Mouse (Mus musculus): ENCODE measurements around the gene Prdm2. TPM values are rescaled to one million over a fixed set of nuclear protein-coding genes. Genes with fewer than 3 reads are reported as not detected.

Gene Prdm2
- polyA plus RNA-seq, 1 experiment from 2014 or later, result 20.7 TPM

DNA sequence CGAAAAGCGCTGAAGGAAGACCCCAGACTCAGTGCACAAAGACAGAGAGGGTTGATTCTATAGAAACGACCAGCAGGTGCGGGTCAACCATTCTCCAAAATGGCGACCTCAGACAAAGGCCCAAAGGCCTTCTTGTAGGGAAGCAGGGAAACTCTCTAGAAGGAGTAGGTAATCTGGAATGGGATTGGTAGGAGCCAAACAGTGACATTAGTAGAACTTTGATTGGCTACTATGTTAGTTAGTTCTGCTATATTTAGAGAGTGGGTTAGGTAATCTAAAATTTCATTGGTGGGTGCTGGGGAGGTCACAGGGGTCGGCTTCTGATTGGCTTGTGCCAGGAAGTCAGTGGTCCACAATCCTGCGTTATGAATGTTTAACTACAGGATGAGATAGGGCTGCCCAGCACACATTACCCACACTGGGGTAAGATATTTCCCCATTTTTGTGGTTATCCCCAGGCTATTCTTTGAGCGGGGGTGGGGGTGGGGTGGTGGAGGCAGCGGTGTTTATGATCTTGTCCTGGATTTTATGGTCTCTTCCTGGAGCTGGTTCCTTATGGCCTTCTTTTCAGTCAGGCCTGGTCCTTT is 26.9 kb upstream of the Prdm2 start:
- no peak overlapping the region for H3K4me3 ChIP-seq (ENCODE audit: low read depth, low read length)
- DNase-seq (ENCODE audit: low spot score) (no peak), ATAC-seq (ENCODE audit: low FRiP score) (no peak)
- H3K9me3 ChIP-seq (ENCODE audit: control insufficient read depth, low read length), result no peaks in the 10 kb centered on the region
- no peak overlapping the region for H3K9ac ChIP-seq (ENCODE audit: low read depth, low read length)
- H3K27ac ChIP-seq (ENCODE audit: low read depth, low read length), result no peak overlapping the region
- 92% methylated on average over 9 of the region's 9 CpGs for WGBS
- H3K27me3 ChIP-seq (ENCODE audit: control insufficient read depth, insufficient read depth, low read length), result no peaks in the 10 kb centered on the region
- no peaks in the 10 kb centered on the region for H3K36me3 ChIP-seq (ENCODE audit: control insufficient read depth, insufficient read depth, low read length)
- no peaks in the 10 kb centered on the region; the same call in 1 of the 2 replicates for H3K4me1 ChIP-seq (replicated peaks; ENCODE audit: control insufficient read depth, insufficient read depth, low read length)
- no peak overlapping the region for H3K4me2 ChIP-seq (replicated peaks; ENCODE audit: low read depth, low read length)

- no peak overlapping the region for H3K9ac ChIP-seq (ENCODE audit: low read depth, low read length)
- 94% methylated on average over 5 of the region's 5 CpGs for WGBS
- H3K4me2 ChIP-seq (replicated peaks; ENCODE audit: low read depth, low read length), result no peak overlapping the region
- DNase-seq (ENCODE audit: low spot score) (no peak), ATAC-seq (ENCODE audit: low FRiP score) (no peak)
- H3K4me3 ChIP-seq (ENCODE audit: low read depth, low read length), result no peak overlapping the region
- no peaks in the 10 kb centered on the region for H3K27me3 ChIP-seq (ENCODE audit: control insufficient read depth, insufficient read depth, low read length)
- H3K9me3 ChIP-seq (ENCODE audit: control insufficient read depth, low read length), result no peaks in the 10 kb centered on the region
- H3K4me1 ChIP-seq (replicated peaks; ENCODE audit: control insufficient read depth, insufficient read depth, low read length), result no peaks in the 10 kb centered on the region; the same call in 1 of the 2 replicates
- H3K36me3 ChIP-seq (ENCODE audit: control insufficient read depth, insufficient read depth, low read length), result no peaks in the 10 kb centered on the region
- no peak overlapping the region for H3K27ac ChIP-seq (ENCODE audit: low read depth, low read length)
Measured at GRCm38 (mm10) chr4:143239117-143239516, 26.3 kb upstream of the Prdm2 start.

DNA sequence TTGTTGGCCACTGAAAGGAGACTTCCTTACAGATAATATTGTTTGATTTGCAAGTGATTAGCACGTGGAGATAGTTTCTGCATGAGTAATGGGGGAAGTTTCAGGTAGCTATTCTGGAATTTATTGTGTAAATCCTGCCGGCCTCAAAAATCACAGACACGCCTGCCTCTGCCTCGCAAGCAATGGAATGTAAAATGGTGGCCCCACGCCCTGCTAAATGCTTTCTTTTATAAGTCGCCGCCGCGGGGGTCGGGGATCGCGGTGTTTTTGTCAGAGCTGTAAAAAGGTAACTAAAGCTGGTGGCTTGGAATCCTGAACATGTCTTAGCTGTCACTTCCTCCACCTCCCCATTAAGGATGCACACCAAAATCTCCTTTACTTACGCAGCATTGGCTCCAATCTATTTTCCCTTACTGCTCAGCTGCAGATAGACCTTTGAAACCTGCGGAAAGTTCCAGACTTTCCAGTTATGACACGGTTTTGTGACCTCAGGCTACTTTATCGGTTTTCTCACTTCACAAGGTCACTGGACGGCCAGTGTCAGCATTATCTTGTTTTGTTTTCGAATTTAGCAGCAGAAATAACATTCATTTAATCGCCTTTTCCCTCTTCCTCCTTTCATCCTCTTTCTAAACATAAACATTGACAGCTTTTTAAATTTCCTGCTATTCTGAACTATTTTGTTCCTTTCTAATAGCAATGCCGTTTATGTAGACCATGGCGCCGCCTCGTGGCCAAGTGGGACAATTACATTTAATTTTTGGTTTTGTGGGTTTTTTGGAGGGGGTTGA is 25.6 kb upstream of the Prdm2 start:
- Histone ChIP-seq H3K27me3 (ENCODE audit: control insufficient read depth, insufficient read depth, low read length) (no peaks in the 10 kb centered on the region), H3K36me3 (ENCODE audit: control insufficient read depth, insufficient read depth, low read length) (no peaks in the 10 kb centered on the region), H3K27ac (ENCODE audit: low read depth, low read length) (no peak overlapping the region), H3K9me3 (ENCODE audit: control insufficient read depth, low read length) (no peaks in the 10 kb centered on the region), H3K4me2 (replicated peaks; ENCODE audit: low read depth, low read length) (no peak overlapping the region), H3K4me3 (ENCODE audit: low read depth, low read length) (no peak overlapping the region), H3K9ac (ENCODE audit: low read depth, low read length) (no peak overlapping the region), H3K4me1 (replicated peaks; ENCODE audit: control insufficient read depth, insufficient read depth, low read length) (no peaks in the 10 kb centered on the region; the same call in 1 of the 2 replicates)
- WGBS, result 33% methylated on average over 23 of the region's 23 CpGs
- DNase-seq (ENCODE audit: low spot score) (peak; percentile 73), ATAC-seq (ENCODE audit: low FRiP score) (no peak)

GRCm38 (mm10) chr4:143231790-143232422 is 19.1 kb upstream of the Prdm2 start:
- no peaks in the 10 kb centered on the region for H3K27me3 ChIP-seq (ENCODE audit: control insufficient read depth, insufficient read depth, low read length)
- no peak overlapping the region for H3K27ac ChIP-seq (ENCODE audit: low read depth, low read length)
- no peak overlapping the region for H3K4me3 ChIP-seq (ENCODE audit: low read depth, low read length)
- no peaks in the 10 kb centered on the region for H3K4me1 ChIP-seq (replicated peaks; ENCODE audit: control insufficient read depth, insufficient read depth, low read length)
- peak; percentile 63; the same call in 1 of the 2 replicates for ATAC-seq (ENCODE audit: low FRiP score)
- H3K9ac ChIP-seq (ENCODE audit: low read depth, low read length), result no peak overlapping the region
- no peaks in the 10 kb centered on the region for H3K9me3 ChIP-seq (ENCODE audit: control insufficient read depth, low read length)
- H3K36me3 ChIP-seq (ENCODE audit: control insufficient read depth, insufficient read depth, low read length), result no peaks in the 10 kb centered on the region
- WGBS, result 94% methylated on average over 10 of the region's 10 CpGs
- H3K4me2 ChIP-seq (replicated peaks; ENCODE audit: low read depth, low read length), result no peak overlapping the region
- no peak for DNase-seq (ENCODE audit: low spot score)

GRCm38 (mm10) chr4:143231110-143231509 is 18.3 kb upstream of the Prdm2 start:
- H3K9me3 ChIP-seq (ENCODE audit: control insufficient read depth, low read length), result no peaks in the 10 kb centered on the region

GRCm38 (mm10) chr4:143227976-143228375 is 15.2 kb upstream of the Prdm2 start:
- Histone ChIP-seq H3K27ac (ENCODE audit: low read depth, low read length) (no peak overlapping the region), H3K36me3 (ENCODE audit: control insufficient read depth, insufficient read depth, low read length) (no peaks in the 10 kb centered on the region), H3K9ac (ENCODE audit: low read depth, low read length) (no peak overlapping the region), H3K4me1 (replicated peaks; ENCODE audit: control insufficient read depth, insufficient read depth, low read length) (no peaks in the 10 kb centered on the region), H3K4me2 (replicated peaks; ENCODE audit: low read depth, low read length) (no peak overlapping the region), H3K4me3 (ENCODE audit: low read depth, low read length) (no peak overlapping the region), H3K27me3 (ENCODE audit: control insufficient read depth, insufficient read depth, low read length) (no peaks in the 10 kb centered on the region), H3K9me3 (ENCODE audit: control insufficient read depth, low read length) (no peaks in the 10 kb centered on the region)
- 79% methylated on average over 5 of the region's 5 CpGs for WGBS
- DNase-seq (ENCODE audit: low spot score) (no peak), ATAC-seq (ENCODE audit: low FRiP score) (no peak)

More at GRCm38 (mm10) chr4:143231110-143231509, 18.3 kb upstream of the Prdm2 start:
- Histone ChIP-seq H3K4me1 (replicated peaks; ENCODE audit: control insufficient read depth, insufficient read depth, low read length) (no peaks in the 10 kb centered on the region), H3K27me3 (ENCODE audit: control insufficient read depth, insufficient read depth, low read length) (no peaks in the 10 kb centered on the region), H3K36me3 (ENCODE audit: control insufficient read depth, insufficient read depth, low read length) (no peaks in the 10 kb centered on the region), H3K27ac (ENCODE audit: low read depth, low read length) (no peak overlapping the region), H3K4me3 (ENCODE audit: low read depth, low read length) (no peak overlapping the region), H3K4me2 (replicated peaks; ENCODE audit: low read depth, low read length) (no peak overlapping the region), H3K9ac (ENCODE audit: low read depth, low read length) (no peak overlapping the region)
- WGBS, result 78% methylated on average over 3 of the region's 3 CpGs
- no peak for ATAC-seq (ENCODE audit: low FRiP score)
- DNase-seq (ENCODE audit: low spot score), result no peak

GRCm38 (mm10) chr4:143225886-143226285 is 13.1 kb upstream of the Prdm2 start:
- Histone ChIP-seq H3K9ac (ENCODE audit: low read depth, low read length) (no peak overlapping the region), H3K27me3 (ENCODE audit: control insufficient read depth, insufficient read depth, low read length) (no peaks in the 10 kb centered on the region), H3K27ac (ENCODE audit: low read depth, low read length) (no peak overlapping the region), H3K9me3 (ENCODE audit: control insufficient read depth, low read length) (no peaks in the 10 kb centered on the region), H3K4me3 (ENCODE audit: low read depth, low read length) (no peak overlapping the region), H3K4me2 (replicated peaks; ENCODE audit: low read depth, low read length) (no peak overlapping the region), H3K4me1 (replicated peaks; ENCODE audit: control insufficient read depth, insufficient read depth, low read length) (no peaks in the 10 kb centered on the region), H3K36me3 (ENCODE audit: control insufficient read depth, insufficient read depth, low read length) (no peaks in the 10 kb centered on the region)
- WGBS, result 49% methylated on average over 9 of the region's 9 CpGs
- DNase-seq (ENCODE audit: low spot score) (no peak), ATAC-seq (ENCODE audit: low FRiP score) (no peak)

- H3K4me2 ChIP-seq (replicated peaks; ENCODE audit: low read depth, low read length), result 0 out of 2 replicates have a peak overlapping the region, but pooled peaks have one; percentile 25
- no peaks in the 10 kb centered on the region for H3K9me3 ChIP-seq (ENCODE audit: control insufficient read depth, low read length)
- H3K4me1 ChIP-seq (replicated peaks; ENCODE audit: control insufficient read depth, insufficient read depth, low read length), result no peaks in the 10 kb centered on the region
- H3K27me3 ChIP-seq (ENCODE audit: control insufficient read depth, insufficient read depth, low read length), result no peaks in the 10 kb centered on the region
- DNase-seq (ENCODE audit: low spot score) (peak; percentile 54), ATAC-seq (ENCODE audit: low FRiP score) (peak; percentile 91)
- peak overlapping the region; percentile 76 for H3K27ac ChIP-seq (ENCODE audit: low read depth, low read length)
- H3K36me3 ChIP-seq (ENCODE audit: control insufficient read depth, insufficient read depth, low read length), result no peaks in the 10 kb centered on the region
- WGBS, result 29% methylated on average over 9 of the region's 9 CpGs
- H3K4me3 ChIP-seq (ENCODE audit: low read depth, low read length), result no peak overlapping the region
- peak overlapping the region; percentile 2; the same call in 1 of the 2 replicates for H3K9ac ChIP-seq (ENCODE audit: low read depth, low read length)
Measured at GRCm38 (mm10) chr4:143219316-143219751, 6.5 kb upstream of the Prdm2 start.

All from hindbrain, embryonic 11.5 days (tissue).